Mouse (Mus musculus): ENCODE results near the gene Meaf6. TPM values are rescaled to one million over a fixed set of nuclear protein-coding genes. Genes with fewer than 3 reads are reported as not detected.

Meaf6 gene
- 63.2 and 67.3 TPM in 2 replicates for polyA plus RNA-seq (2012; rRNA removed)

DNA sequence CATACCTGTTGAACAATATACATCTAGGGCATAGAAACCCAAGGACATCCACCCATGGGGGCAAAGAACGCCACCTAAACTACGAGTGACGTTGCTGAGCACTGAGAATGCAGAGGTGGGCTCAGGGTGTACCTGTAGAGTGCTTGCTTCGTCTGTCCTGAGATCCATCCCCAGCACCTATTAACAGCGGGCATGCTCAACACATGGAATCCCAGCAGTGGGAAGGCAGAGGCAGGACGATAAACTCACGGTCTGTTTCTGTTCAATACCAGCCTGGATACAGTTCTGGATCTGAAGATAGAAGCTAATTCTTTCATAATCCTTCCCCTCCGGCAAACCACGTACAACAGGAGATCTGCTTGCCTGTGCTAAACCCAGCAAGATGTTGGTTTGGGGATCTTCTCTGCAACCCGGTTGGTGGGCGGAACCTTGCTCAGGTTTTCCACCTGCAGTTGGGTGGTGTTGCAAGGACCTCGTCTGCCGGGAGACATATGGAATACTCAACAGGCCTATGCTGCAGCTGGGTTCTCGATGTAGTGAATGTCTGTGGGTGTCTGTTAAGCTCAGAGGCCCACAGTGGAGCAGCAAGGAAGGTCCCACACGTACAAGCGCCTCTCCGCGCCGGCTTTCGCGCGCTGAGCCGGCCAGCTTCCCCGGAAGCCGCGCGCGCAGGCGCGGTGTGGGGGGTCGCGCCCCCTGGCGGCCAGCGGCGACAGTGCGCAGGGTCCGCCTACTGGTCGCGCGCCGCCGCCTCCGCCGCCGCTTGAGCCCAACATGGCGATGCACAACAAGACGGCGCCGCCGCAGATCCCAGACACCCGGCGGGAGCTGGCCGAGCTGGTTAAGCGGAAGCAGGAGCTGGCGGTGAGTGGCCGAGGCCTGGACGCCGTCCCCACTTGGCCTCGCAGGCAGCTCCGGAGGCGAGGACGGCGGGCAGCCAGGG lies at the start of gene Meaf6:
Gene Meaf6, plus strand, starts transcription at position 732 of the 943 bp plus-strand sequence.
- H3K36me3 ChIP-seq (ENCODE audit: control insufficient read depth, insufficient read depth, low read length) = peaks cover 2% of the 10 kb centered on the region; the same call in 1 of the 2 replicates
- peak within 1 kb of the TSS; percentile 96 for H3K4me3 ChIP-seq (ENCODE audit: control insufficient read depth, low read depth, low read length)
- peak within 1 kb of the TSS; percentile 91 for H3K27ac ChIP-seq (ENCODE audit: control insufficient read depth, insufficient read depth, low read depth, low read length)
- H3K27me3 ChIP-seq (ENCODE audit: control insufficient read depth, insufficient read depth, low read length) = no peaks in the 10 kb centered on the region
- peaks cover 7% of the 10 kb centered on the region for H3K4me1 ChIP-seq (ENCODE audit: control insufficient read depth, insufficient read depth, low read length)
- peak; percentile 54; the same call in 1 of the 2 replicates for TF ChIP-seq POLR2A (IDR thresholded peaks at IDR 0.05; ENCODE audit: control insufficient read depth, low read depth, low read length)
- peak; percentile 85 for TF ChIP-seq CTCF (IDR thresholded peaks at IDR 0.05; ENCODE audit: control insufficient read depth, insufficient read depth, insufficient replicate concordance, low read depth, low read length)

GRCm38 (mm10) chr4:125044454-125044853 lies 40.5 kb upstream of the Meaf6 start:
- H3K27me3 ChIP-seq (ENCODE audit: control insufficient read depth, insufficient read depth, low read length) = no peaks in the 10 kb centered on the region
- TF ChIP-seq CTCF (IDR thresholded peaks at IDR 0.05; ENCODE audit: control insufficient read depth, insufficient read depth, insufficient replicate concordance, low read depth, low read length) (no peak), POLR2A (IDR thresholded peaks at IDR 0.05; ENCODE audit: control insufficient read depth, low read depth, low read length) (no peak)
- no peak overlapping the region for H3K4me3 ChIP-seq (ENCODE audit: control insufficient read depth, low read depth, low read length)

GRCm38 (mm10) chr4:125055385-125055784 lies 29.5 kb upstream of the Meaf6 start:
- TF ChIP-seq CTCF (IDR thresholded peaks at IDR 0.05; ENCODE audit: control insufficient read depth, insufficient read depth, insufficient replicate concordance, low read depth, low read length) (no peak), POLR2A (IDR thresholded peaks at IDR 0.05; ENCODE audit: control insufficient read depth, low read depth, low read length) (no peak)
- H3K4me1 ChIP-seq (ENCODE audit: control insufficient read depth, insufficient read depth, low read length) = no peaks in the 10 kb centered on the region
- no peak overlapping the region for H3K4me3 ChIP-seq (ENCODE audit: control insufficient read depth, low read depth, low read length)
- peaks cover 5% of the 10 kb centered on the region for H3K36me3 ChIP-seq (ENCODE audit: control insufficient read depth, insufficient read depth, low read length)
- H3K27ac ChIP-seq (ENCODE audit: control insufficient read depth, insufficient read depth, low read depth, low read length) = no peak overlapping the region
- no peaks in the 10 kb centered on the region for H3K27me3 ChIP-seq (ENCODE audit: control insufficient read depth, insufficient read depth, low read length)

More at GRCm38 (mm10) chr4:125044454-125044853, 40.5 kb upstream of the Meaf6 start:
- Histone ChIP-seq H3K36me3 (ENCODE audit: control insufficient read depth, insufficient read depth, low read length) (peaks cover 7% of the 10 kb centered on the region), H3K4me1 (ENCODE audit: control insufficient read depth, insufficient read depth, low read length) (no peaks in the 10 kb centered on the region), H3K27ac (ENCODE audit: control insufficient read depth, insufficient read depth, low read depth, low read length) (no peak overlapping the region)

GRCm38 (mm10) chr4:125056476-125056875 lies 28.5 kb upstream of the Meaf6 start:
- H3K27me3 ChIP-seq (ENCODE audit: control insufficient read depth, insufficient read depth, low read length) = no peaks in the 10 kb centered on the region
- peaks cover 5% of the 10 kb centered on the region for H3K36me3 ChIP-seq (ENCODE audit: control insufficient read depth, insufficient read depth, low read length)
- no peaks in the 10 kb centered on the region for H3K4me1 ChIP-seq (ENCODE audit: control insufficient read depth, insufficient read depth, low read length)
- TF ChIP-seq CTCF (IDR thresholded peaks at IDR 0.05; ENCODE audit: control insufficient read depth, insufficient read depth, insufficient replicate concordance, low read depth, low read length) (no peak), POLR2A (IDR thresholded peaks at IDR 0.05; ENCODE audit: control insufficient read depth, low read depth, low read length) (no peak)
- H3K27ac ChIP-seq (ENCODE audit: control insufficient read depth, insufficient read depth, low read depth, low read length) = no peak overlapping the region
- H3K4me3 ChIP-seq (ENCODE audit: control insufficient read depth, low read depth, low read length) = no peak overlapping the region

- Histone ChIP-seq H3K4me3 (ENCODE audit: control insufficient read depth, low read depth, low read length) (no peak overlapping the region), H3K27ac (ENCODE audit: control insufficient read depth, insufficient read depth, low read depth, low read length) (no peak overlapping the region), H3K4me1 (ENCODE audit: control insufficient read depth, insufficient read depth, low read length) (no peaks in the 10 kb centered on the region), H3K27me3 (ENCODE audit: control insufficient read depth, insufficient read depth, low read length) (no peaks in the 10 kb centered on the region), H3K36me3 (ENCODE audit: control insufficient read depth, insufficient read depth, low read length) (peaks cover 4% of the 10 kb centered on the region)
- TF ChIP-seq POLR2A (IDR thresholded peaks at IDR 0.05; ENCODE audit: control insufficient read depth, low read depth, low read length) (no peak), CTCF (IDR thresholded peaks at IDR 0.05; ENCODE audit: control insufficient read depth, insufficient read depth, insufficient replicate concordance, low read depth, low read length) (no peak)
Measured at GRCm38 (mm10) chr4:125057273-125057672, 27.7 kb upstream of the Meaf6 start.

- Histone ChIP-seq H3K4me3 (ENCODE audit: control insufficient read depth, low read depth, low read length) (no peak overlapping the region), H3K27ac (ENCODE audit: control insufficient read depth, insufficient read depth, low read depth, low read length) (no peak overlapping the region), H3K27me3 (ENCODE audit: control insufficient read depth, insufficient read depth, low read length) (no peaks in the 10 kb centered on the region), H3K36me3 (ENCODE audit: control insufficient read depth, insufficient read depth, low read length) (peaks cover 2% of the 10 kb centered on the region; the same call in 1 of the 2 replicates), H3K4me1 (ENCODE audit: control insufficient read depth, insufficient read depth, low read length) (no peaks in the 10 kb centered on the region)
- TF ChIP-seq CTCF (IDR thresholded peaks at IDR 0.05; ENCODE audit: control insufficient read depth, insufficient read depth, insufficient replicate concordance, low read depth, low read length) (no peak), POLR2A (IDR thresholded peaks at IDR 0.05; ENCODE audit: control insufficient read depth, low read depth, low read length) (no peak)
Measured at GRCm38 (mm10) chr4:125058033-125058432, 26.9 kb upstream of the Meaf6 start.

DNA sequence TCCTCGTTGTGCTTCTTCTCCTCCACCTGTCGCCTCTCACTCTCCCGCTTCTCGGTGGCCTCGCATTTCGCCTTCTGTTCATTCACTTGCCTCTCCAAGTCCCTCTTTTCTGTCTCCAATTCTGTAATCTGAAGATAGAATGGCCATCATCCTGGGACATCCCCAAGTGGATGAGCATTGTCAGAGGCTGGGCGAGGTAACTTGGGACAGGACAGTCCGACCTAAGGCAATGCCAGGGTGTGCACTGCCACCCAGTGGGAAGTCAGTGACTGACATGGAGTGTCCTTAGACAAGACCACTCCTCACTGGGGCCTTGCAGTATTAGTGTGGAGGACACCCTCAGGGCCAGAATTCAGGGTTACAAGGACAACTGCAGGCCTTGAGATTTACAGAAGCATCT lies 25.9 kb upstream of the Meaf6 start:
- no peak overlapping the region for H3K27ac ChIP-seq (ENCODE audit: control insufficient read depth, insufficient read depth, low read depth, low read length)
- H3K4me1 ChIP-seq (ENCODE audit: control insufficient read depth, insufficient read depth, low read length) = no peaks in the 10 kb centered on the region
- TF ChIP-seq POLR2A (IDR thresholded peaks at IDR 0.05; ENCODE audit: control insufficient read depth, low read depth, low read length) = no peak
- TF ChIP-seq CTCF (IDR thresholded peaks at IDR 0.05; ENCODE audit: control insufficient read depth, insufficient read depth, insufficient replicate concordance, low read depth, low read length) = peak; percentile 77; the same call in 1 of the 2 replicates
- H3K4me3 ChIP-seq (ENCODE audit: control insufficient read depth, low read depth, low read length) = no peak overlapping the region
- no peaks in the 10 kb centered on the region for H3K27me3 ChIP-seq (ENCODE audit: control insufficient read depth, insufficient read depth, low read length)
- H3K36me3 ChIP-seq (ENCODE audit: control insufficient read depth, insufficient read depth, low read length) = peaks cover 2% of the 10 kb centered on the region; the same call in 1 of the 2 replicates

Measured in testis, adult 2 months (tissue).